Mouse (Mus musculus) left cerebral cortex, adult 18-20 months (tissue): ENCODE results near the gene Gm21732. TPM values are rescaled to one million over a fixed set of nuclear protein-coding genes. Genes with fewer than 3 reads are reported as not detected.
"Not testable (repeated sequence)": the region's sequence is repeated elsewhere in the genome, so short reads cannot be mapped to it uniquely, and the experiment has no call there.

ENCODE experiments used
- DNase-seq, 2 experiments: peaks; one replicate each; pipeline ENCODE4 v3.0.0; 2021 to 2022; ENCODE audit warnings: low spot score in 2 of 2, mixed read lengths in 1 of 2
- long read RNA-seq, 2 experiments: library from polyadenylated mRNA; stranded (forward); transcript quantifications; one replicate each; pipeline ENCODE4 v2.0.0; 2021
- total RNA-seq, 2 experiments: library from RNA; stranded (reverse); gene quantifications; 2 replicates each; pipeline ENCODE4 v1.2.3; 2021

The Gm21732 gene
- not detected for total RNA-seq
- long read RNA-seq, experiment 1, result 0 reads
- long read RNA-seq, experiment 2, result 0 reads

GRCm38 (mm10) chrY:38575591-38575990, at the start of gene Gm21732:
Gm21732 (minus strand) TSS chrY:38575691.
- DNase-seq, result not testable (repeated sequence)

Other genes starting within 250 kb of the Gm21732 start
- gene Gm20897, start 73.5 kb downstream of the Gm21732 start, total RNA-seq, result not detected